Mouse (Mus musculus): ENCODE data around the gene Elavl1. TPM values are rescaled to one million over a fixed set of nuclear protein-coding genes. Genes with fewer than 3 reads are reported as not detected.

Gene Elavl1
- total RNA-seq (2012; rRNA removed) (55.8 and 76.9 TPM in 2 replicates), total RNA-seq (2014; rRNA removed) (110 and 112 TPM in 2 replicates), polyA plus RNA-seq (2012; ENCODE audit: insufficient read length, low read depth) (67.1 and 76.4 TPM in 2 replicates)

GRCm38 (mm10) chr8:4324983-4325750 is at the start of gene Elavl1, which contains the start of gene Ccl25:
Elavl1 (minus strand) TSS chr8:4325413.
Ccl25 (plus strand) TSS chr8:4325210.
- dilution Hi-C loops (cut with MboI; ENCODE audit: extremely low pct_ligation_motif_present, extremely low pct_unique_long_range_greater_than_20kb, low sequenced_read_pairs) = no loop called here
- no peaks in the 10 kb centered on the region for H3K9me3 ChIP-seq (replicated peaks; ENCODE audit: low read length)
- in situ Hi-C loops (cut with MboI; ENCODE audit: low pct_ligation_motif_present, low pct_unique_long_range_greater_than_20kb, low sequenced_read_pairs) = no loop called here

GRCm38 (mm10) chr8:4372657-4373056 is 47.4 kb upstream of the Elavl1 start:
- Histone ChIP-seq H3K79me2 (replicated peaks; ENCODE audit: control insufficient read depth, extremely low read depth, insufficient read depth, poor library complexity, severe bottlenecking) (no peaks in the 10 kb centered on the region), H3K27ac (ENCODE audit: insufficient read depth, low read depth) (no peak overlapping the region), H3K4me2 (ENCODE audit: insufficient read depth, low read depth, poor library complexity, severe bottlenecking) (no peak overlapping the region), H3K4me1 (ENCODE audit: control insufficient read depth in 1 of 2, insufficient read depth in 2 of 2) (peaks cover 0 to 8% of the 10 kb centered on the region in 2 experiments; a peak in 1 of 4 replicates), H3K9ac (ENCODE audit: insufficient read depth, low read depth) (no peak overlapping the region), H3K9me3 (replicated peaks; ENCODE audit: low read length) (no peaks in the 10 kb centered on the region), H3K36me3 (replicated peaks in 1 of 2; ENCODE audit: control insufficient read depth in 1 of 2, insufficient read depth in 1 of 2, low read length in 1 of 2) (no peaks in the 10 kb centered on the region), H3K4me3 (replicated peaks in 1 of 3; ENCODE audit: low read depth in 2 of 3, low read length in 2 of 3, poor library complexity in 1 of 3) (no peak overlapping the region), H3K27me3 (replicated peaks) (no peaks in the 10 kb centered on the region)
- dilution Hi-C loops (cut with MboI; ENCODE audit: extremely low pct_ligation_motif_present, extremely low pct_unique_long_range_greater_than_20kb, low sequenced_read_pairs) = no loop called here
- peak; percentile 15 for DNase-seq (ENCODE audit: extremely low read depth)
- in situ Hi-C loops (cut with MboI; ENCODE audit: low pct_ligation_motif_present, low pct_unique_long_range_greater_than_20kb, low sequenced_read_pairs) = loop anchor here (25.0 kb wide), 1 partner anchor 660 kb away; the partner anchor contains the start of gene Clec4g
- TF ChIP-seq JUND (conservative IDR thresholded peaks at IDR 0.05; ENCODE audit: low read depth, low read length) (no peak), GABPA (IDR thresholded peaks at IDR 0.05; ENCODE audit: insufficient replicate concordance, low read depth, low read length) (no peak), CTCF (conservative IDR thresholded peaks at IDR 0.05 in 1 of 2, IDR thresholded peaks at IDR 0.05 in 1 of 2; ENCODE audit: low read depth in 2 of 2, low read length in 2 of 2) (peak in 1 of 2 experiments; percentile 69; a peak in 2 of 4 replicates), ZNF384 (IDR thresholded peaks at IDR 0.05; ENCODE audit: low read depth, low read length) (peak; percentile 94), SMC3 (IDR thresholded peaks at IDR 0.05; ENCODE audit: low read depth, low read length) (peak; percentile 56), RAD21 (IDR thresholded peaks at IDR 0.05; ENCODE audit: low read depth, low read length) (peak; percentile 52)

More at GRCm38 (mm10) chr8:4324983-4325750, at the start of gene Elavl1, which contains the start of gene Ccl25:
- peak within 1 kb of the TSS; percentile 55 for H3K27ac ChIP-seq (ENCODE audit: insufficient read depth, low read depth)
- peaks cover 39 to 59% of the 10 kb centered on the region in 2 experiments for H3K36me3 ChIP-seq (replicated peaks in 1 of 2; ENCODE audit: control insufficient read depth in 1 of 2, insufficient read depth in 1 of 2, low read length in 1 of 2)
- peaks cover 2 to 40% of the 10 kb centered on the region in 2 experiments for H3K4me1 ChIP-seq (ENCODE audit: control insufficient read depth in 1 of 2, insufficient read depth in 2 of 2)
- H3K4me2 ChIP-seq (ENCODE audit: insufficient read depth, low read depth, poor library complexity, severe bottlenecking) = peak within 1 kb of the TSS; percentile 92
- H3K27me3 ChIP-seq (replicated peaks) = no peaks in the 10 kb centered on the region
- peak; percentile 78 for TF ChIP-seq POLR2A (IDR thresholded peaks at IDR 0.05; ENCODE audit: low read depth, low read length)
- no peak for TF ChIP-seq ZC3H11A (IDR thresholded peaks at IDR 0.05; ENCODE audit: low read depth, low read length)
- TF ChIP-seq BHLHE40 (IDR thresholded peaks at IDR 0.05; ENCODE audit: low read depth, low read length) = no peak
- no peak for TF ChIP-seq IRF4 (IDR thresholded peaks at IDR 0.05; ENCODE audit: low read depth, low read length)
- no peak for TF ChIP-seq RAD21 (IDR thresholded peaks at IDR 0.05; ENCODE audit: low read depth, low read length)
- no peak for TF ChIP-seq CHD1 (IDR thresholded peaks at IDR 0.05; ENCODE audit: low read depth, low read length)
- no peak for TF ChIP-seq UBTF (IDR thresholded peaks at IDR 0.05; ENCODE audit: low read depth, low read length)
- peak; percentile 68; the same call in 1 of the 2 replicates for TF ChIP-seq ZMIZ1 (IDR thresholded peaks at IDR 0.05; ENCODE audit: low read depth, low read length)
- peak; percentile 75 for TF ChIP-seq HCFC1 (IDR thresholded peaks at IDR 0.05; ENCODE audit: low read depth, low read length)
- TF ChIP-seq MEF2A (IDR thresholded peaks at IDR 0.05; ENCODE audit: borderline replicate concordance, low read depth, low read length) = no peak
- no peak for TF ChIP-seq USF1 (IDR thresholded peaks at IDR 0.05; ENCODE audit: low read depth, low read length)
- TF ChIP-seq RCOR1 (conservative IDR thresholded peaks at IDR 0.05; ENCODE audit: low read depth, low read length) = no peak
- no peak; the same call in 1 of the 2 replicates for TF ChIP-seq TBP (conservative IDR thresholded peaks at IDR 0.05; ENCODE audit: low read depth, low read length)
- TF ChIP-seq JUND (conservative IDR thresholded peaks at IDR 0.05; ENCODE audit: low read depth, low read length) = no peak
- peak; percentile 57 for TF ChIP-seq NRF1 (IDR thresholded peaks at IDR 0.05; ENCODE audit: low read depth, low read length)
- TF ChIP-seq EP300 (IDR thresholded peaks at IDR 0.05; ENCODE audit: low read length) = no peak
- TF ChIP-seq ZNF384 (IDR thresholded peaks at IDR 0.05; ENCODE audit: low read depth, low read length) = no peak
- TF ChIP-seq ETS1 (conservative IDR thresholded peaks at IDR 0.05; ENCODE audit: low read depth, low read length) = no peak
- peak; percentile 95 for TF ChIP-seq CHD2 (IDR thresholded peaks at IDR 0.05; ENCODE audit: low read length)
- 0 out of 2 replicates have a peak, but pooled peaks have one; percentile 37 for TF ChIP-seq KAT2A (IDR thresholded peaks at IDR 0.05; ENCODE audit: insufficient replicate concordance, low read length)
- no peak for TF ChIP-seq CTCF (conservative IDR thresholded peaks at IDR 0.05 in 1 of 2, IDR thresholded peaks at IDR 0.05 in 1 of 2; ENCODE audit: low read depth in 2 of 2, low read length in 2 of 2)
- peak; percentile 29; the same call in 1 of the 2 replicates for TF ChIP-seq MXI1 (IDR thresholded peaks at IDR 0.05; ENCODE audit: low read depth, low read length)
- TF ChIP-seq ELF1 (IDR thresholded peaks at IDR 0.05; ENCODE audit: low read depth, low read length) = peak; percentile 48
- TF ChIP-seq ZKSCAN1 (IDR thresholded peaks at IDR 0.05; ENCODE audit: borderline replicate concordance, low read depth, low read length) = no peak
- no peak for TF ChIP-seq E2F4 (IDR thresholded peaks at IDR 0.05; ENCODE audit: insufficient replicate concordance, low read depth, low read length)
- TF ChIP-seq TCF12 (IDR thresholded peaks at IDR 0.05; ENCODE audit: low read depth, low read length) = peak; percentile 54
- TF ChIP-seq MYC (IDR thresholded peaks at IDR 0.05; ENCODE audit: low read depth, low read length) = no peak
- no peak for TF ChIP-seq SIN3A (IDR thresholded peaks at IDR 0.05; ENCODE audit: low read length)
- no peak for TF ChIP-seq JUN (IDR thresholded peaks at IDR 0.05; ENCODE audit: insufficient read depth, low read depth, low read length)
- TF ChIP-seq PAX5 (IDR thresholded peaks at IDR 0.05; ENCODE audit: low read length) = no peak
- no peak for TF ChIP-seq POLR2AphosphoS2 (IDR thresholded peaks at IDR 0.05; ENCODE audit: low read depth, low read length)
- no peak for TF ChIP-seq SMC3 (IDR thresholded peaks at IDR 0.05; ENCODE audit: low read depth, low read length)
- no peak for TF ChIP-seq MAX (IDR thresholded peaks at IDR 0.05; ENCODE audit: low read length)
- no peak for TF ChIP-seq GABPA (IDR thresholded peaks at IDR 0.05; ENCODE audit: insufficient replicate concordance, low read depth, low read length)
- TF ChIP-seq USF2 (conservative IDR thresholded peaks at IDR 0.05; ENCODE audit: low read depth, low read length) = no peak
- TF ChIP-seq MAFK (IDR thresholded peaks at IDR 0.05; ENCODE audit: insufficient replicate concordance, low read length) = no peak
- 0 out of 2 replicates have a peak, but pooled peaks have one; percentile 39 for TF ChIP-seq MAZ (IDR thresholded peaks at IDR 0.05; ENCODE audit: low read depth, low read length)
- peak; percentile 79 for TF ChIP-seq NELFE (IDR thresholded peaks at IDR 0.05; ENCODE audit: low read depth, low read length)
- H3K9ac ChIP-seq (ENCODE audit: insufficient read depth, low read depth) = peak within 1 kb of the TSS; percentile 99
- DNase-seq (ENCODE audit: extremely low read depth) = peak; percentile 92
- H3K4me3 ChIP-seq (replicated peaks in 1 of 3; ENCODE audit: low read depth in 2 of 3, low read length in 2 of 3, poor library complexity in 1 of 3) = peak within 1 kb of the TSS; percentile 88 to 94 (median 91)
- H3K79me2 ChIP-seq (replicated peaks; ENCODE audit: control insufficient read depth, extremely low read depth, insufficient read depth, poor library complexity, severe bottlenecking) = peaks cover 55% of the 10 kb centered on the region

Data from CH12.LX (cell line).